Mouse (Mus musculus) kidney, adult 11 months (tissue): ENCODE measurements at regions not wholly inside any gene's neighbourhood (a gene's known extent, or its start where the extent isn't known, plus 50 kb on each side); places are given as distances from the start of the nearest gene placed in this dataset.
A peak's percentile ranks its signal among the peaks of the same experiment; 100 is the strongest.

Experiments used
- DNase-seq: peaks from one replicate; pipeline ENCODE4 v3.0.0; 2022

DNA sequence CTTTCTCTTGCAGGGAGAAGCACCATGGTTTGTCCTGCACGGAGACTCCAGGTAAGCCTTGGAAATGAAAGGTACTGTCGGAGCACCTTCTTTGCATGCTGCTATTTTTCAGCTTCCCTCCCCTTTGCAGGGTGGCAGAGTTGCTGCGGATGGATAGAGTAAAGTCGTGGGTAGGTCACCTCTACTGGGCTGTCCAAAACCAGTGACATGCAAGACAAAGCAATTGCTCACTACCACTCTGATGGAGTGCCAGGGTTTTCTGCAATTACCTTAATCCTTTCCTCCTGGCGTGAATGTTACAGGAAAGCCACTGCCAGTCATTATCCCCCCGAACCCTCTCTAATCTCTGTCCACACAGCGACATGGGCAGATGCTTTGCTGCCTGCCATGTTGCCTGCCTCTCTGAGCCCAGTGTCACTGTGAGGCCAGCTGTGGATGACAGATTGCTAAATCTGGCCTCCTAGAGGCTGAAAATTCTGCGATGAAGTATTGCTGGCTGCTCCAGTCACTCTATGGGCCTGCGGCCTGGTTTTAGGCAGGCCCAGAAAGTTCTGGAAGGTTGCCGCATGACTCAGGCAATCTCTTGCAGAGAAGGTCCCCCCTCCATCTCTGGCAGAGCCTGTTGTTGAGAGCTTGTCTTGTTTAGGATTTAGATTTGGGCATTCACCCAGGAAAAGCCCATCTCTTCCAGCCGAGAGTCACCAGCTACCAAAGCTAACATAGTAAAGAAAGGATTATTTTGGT, 54.1 kb upstream of the Sod3 start:
- DNase-seq, result no peak

DNA sequence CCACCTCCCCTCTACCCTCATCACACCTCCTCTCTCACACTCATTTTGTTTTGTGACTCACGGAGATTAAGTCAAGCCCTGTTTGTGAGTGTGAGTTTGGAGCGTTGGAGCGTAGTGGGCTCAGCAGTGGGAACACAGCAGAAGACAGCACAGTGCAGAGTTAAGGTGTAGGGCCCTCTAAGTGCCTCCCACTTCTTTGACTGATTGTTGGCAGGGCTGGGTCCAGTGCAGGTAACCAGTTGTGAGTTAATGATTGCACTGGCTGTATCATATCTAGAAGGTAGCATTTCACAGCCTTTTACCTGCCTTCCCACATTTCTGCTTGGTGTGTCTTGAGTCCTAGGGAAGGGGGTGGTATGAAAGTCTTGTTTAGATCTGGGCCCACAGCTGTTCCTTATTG, 67.3 kb upstream of the Sod3 start:
- no peak for DNase-seq

DNA sequence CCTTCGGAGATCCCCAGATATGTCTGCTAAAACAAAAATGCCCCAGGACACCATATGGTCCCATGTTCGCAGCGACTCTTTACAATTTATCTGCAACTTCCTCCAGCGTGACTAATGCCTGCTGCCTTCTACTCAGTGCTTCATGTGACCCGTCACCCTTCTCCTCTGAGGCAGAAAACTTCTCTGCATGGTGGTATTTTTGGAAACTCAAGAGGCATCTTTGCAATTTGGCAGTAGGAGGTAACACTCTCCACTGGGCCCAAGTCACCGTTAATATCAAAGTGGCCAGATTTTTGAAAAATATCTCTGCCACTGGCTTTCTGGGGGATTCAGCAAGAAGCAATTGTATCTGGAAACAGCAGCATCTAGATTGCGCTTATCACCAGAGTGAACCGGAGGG, 69.1 kb upstream of the Sod3 start:
- DNase-seq, result no peak

DNA sequence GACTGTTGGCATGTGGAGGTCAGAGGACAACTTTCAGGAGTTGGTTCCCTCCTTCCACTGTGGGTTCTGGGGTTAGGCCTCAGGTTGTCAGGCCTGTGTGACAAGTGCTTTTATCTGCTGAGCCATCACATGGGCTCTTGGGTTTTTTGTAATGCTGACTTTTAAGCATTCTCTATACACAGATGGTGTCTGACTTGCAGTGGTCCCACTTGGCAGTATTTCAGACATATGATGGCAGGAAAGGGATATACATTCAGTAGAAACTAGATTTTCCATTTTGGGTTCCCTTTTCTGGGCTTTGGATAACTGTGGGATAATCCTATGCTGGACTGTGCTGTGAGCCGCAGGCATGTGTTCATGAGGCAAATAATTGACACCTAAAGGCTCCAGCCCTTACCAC, 75.3 kb upstream of the Sod3 start:
- DNase-seq, result no peak

DNA sequence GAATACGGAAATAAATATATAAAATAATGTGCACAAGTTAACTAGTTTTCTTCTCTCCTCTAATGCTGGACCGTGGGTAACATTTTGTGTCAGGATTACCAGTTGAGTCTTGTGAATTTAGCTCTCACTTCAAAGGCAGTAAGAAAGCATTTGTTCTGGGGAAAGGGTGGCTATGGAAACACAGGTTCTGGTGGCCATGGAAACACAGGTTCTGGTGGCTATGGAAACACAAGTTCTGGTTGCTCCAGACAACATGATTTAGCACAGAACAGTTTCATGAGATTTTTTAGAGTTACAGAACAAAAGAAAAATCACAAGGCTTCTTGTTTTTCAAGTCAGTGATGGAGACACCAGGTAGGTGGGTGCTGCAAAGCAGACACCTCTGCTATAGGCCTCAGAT, 82.7 kb upstream of the Sod3 start:
- DNase-seq, result no peak

DNA sequence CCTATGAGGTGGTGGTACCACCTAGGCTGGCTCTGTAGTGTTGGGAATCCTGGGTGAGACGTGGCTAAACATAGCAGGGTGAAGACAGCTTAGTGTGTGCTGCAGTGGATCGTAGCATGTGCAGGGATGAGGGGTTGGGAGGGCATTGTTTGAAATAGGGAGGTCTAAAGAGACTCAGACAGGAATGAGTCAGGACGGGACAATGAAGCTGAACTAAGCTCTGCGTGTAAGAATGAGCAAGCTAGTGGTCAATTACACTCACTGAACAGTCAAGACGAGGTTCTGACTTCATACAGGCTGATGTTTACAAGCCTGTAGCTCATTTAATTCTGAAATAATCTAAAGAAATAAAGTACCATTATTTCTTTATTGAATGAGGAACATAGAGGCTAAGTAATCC, 85.5 kb upstream of the Sod3 start:
- DNase-seq, result no peak

DNA sequence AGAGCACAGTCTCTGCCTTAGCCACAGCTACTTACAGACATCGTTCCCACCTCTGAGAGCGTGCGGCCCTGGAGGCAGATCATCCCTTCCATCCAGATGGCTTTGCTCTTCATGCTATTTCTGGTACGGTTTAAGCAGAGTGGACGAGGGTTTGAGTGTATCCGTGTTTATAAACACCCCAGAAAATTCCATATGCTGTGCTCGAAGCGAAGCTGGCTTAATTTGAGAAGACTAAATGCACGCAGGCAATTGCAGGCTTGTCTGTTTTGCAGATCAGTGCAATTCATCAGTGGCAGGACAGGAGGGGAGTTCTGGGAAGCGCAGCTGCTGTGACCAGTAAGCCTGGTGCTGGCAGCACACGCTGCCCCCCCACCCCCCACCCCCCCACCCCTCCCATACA, 72.9 kb upstream of the Dhx15 start:
- DNase-seq, result no peak

DNA sequence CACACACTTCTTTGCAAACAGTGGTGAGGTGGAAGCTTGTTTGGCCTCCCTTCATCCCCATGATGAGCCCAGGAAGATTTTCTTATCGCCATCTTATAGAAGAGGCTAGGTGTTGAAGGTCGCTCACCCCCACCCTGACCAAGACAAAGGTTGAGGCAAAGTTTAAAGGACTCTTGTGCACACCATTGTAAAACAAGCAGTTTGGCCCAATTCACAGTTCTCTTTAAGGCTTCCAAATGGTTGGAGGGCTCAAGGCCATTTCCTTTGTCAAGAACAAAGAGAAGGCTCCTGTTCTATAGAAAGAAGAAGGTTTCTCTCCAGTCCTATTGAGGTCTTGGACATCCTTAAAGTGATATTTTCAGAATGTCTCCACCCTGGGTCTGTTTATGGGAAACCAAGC, 67.8 kb upstream of the Dhx15 start:
- no peak for DNase-seq

DNA sequence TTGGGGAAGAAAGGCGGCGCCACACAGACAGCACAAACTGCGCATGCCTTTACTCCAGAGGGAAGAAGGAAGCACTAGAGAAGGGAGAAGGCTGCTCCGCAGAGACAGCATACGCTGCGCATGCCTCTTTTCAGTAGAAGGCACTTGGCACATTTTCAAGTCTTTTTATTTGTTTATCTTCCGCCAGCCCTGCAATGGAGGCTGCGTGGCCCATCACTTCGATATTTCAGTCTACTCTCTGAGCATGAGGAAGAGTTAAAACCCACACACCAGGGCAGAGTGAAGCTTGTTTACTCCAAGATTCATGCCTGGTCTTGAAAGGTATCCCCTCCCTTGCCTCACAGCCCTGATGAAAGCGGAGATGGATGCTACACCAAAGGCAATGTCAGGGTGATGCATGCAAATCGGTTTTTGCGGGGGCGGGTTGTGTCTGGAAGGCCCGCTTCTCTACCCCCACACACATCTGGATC, 64.3 kb upstream of the Dhx15 start:
- DNase-seq, result peak; percentile 15

DNA sequence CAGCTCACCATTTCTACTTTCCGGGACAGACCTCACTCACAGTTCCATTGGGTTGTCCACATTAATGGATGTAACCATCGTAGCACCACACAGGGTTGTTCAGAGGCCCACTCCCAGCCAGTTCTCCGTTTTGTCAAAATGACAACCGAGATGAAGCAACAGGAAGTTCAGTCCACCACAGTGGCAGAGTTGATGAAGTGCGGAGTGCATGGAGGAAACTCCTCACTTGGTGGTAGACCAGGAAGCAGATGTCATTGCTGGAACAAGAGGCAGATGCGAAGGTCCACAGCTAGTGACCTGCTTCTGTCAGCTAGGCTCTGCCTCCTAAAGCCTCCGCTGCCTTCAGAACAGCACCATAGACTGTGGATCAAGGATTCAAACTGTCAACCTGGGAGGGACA, 59.5 kb upstream of the Dhx15 start:
- no peak for DNase-seq

DNA sequence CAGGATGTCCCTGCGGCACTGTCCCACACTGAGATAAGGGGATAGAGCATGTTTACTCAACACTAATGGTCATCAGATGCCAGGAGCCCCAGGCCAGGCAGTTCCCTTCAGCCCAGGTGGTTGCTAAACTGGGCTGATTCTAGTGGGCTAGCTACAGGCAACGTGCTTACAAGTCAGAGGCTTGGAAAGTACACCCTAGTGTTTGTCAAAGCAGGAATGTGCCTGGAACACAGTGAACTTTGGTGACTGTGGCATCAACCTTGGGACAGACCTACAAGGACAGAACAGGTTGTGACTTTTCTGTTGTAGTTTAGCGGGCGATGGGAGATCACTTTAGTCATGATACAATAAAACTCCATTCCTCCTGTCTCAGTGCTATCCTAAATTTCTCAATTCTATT, 53.6 kb upstream of the Dhx15 start:
- DNase-seq, result no peak

DNA sequence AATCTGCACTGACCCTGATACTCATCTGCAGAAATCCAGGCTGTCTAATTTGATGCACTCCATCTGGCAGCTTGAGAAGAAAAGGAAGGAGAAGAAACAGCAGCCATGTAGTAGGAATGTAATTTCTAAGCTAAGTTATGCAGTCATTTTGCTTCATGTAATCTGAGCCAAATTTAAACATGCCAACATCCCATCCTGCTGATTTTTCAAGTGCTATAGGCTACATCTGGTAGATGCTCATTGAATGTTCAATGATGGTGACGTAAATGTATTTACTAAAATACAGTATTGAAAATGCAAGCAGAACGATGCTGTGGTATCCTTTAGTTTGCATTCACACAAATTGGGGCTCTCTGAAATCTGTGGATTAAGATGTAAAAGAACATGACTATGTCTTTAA, 52.1 kb upstream of the Dhx15 start:
- DNase-seq, result no peak

DNA sequence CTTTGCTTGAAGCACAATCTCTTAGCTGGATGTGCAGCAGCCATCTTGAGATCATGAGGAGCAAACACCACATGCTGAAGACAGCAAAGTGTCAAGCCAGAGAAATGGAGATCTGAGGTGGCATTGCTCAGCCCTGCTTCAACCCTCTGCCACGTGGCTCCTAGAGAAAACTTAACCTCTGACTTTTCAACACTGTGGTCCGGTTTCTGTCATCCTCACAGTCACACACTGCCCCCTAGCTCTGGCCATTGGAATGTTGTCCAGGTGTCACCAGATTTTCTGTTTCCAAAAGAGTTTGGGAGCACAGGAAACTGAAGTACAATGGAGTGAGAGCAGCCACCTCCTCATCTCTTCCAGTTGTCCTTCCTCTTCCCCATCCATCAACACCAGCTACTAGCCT, 50.2 kb upstream of the Dhx15 start:
- peak; percentile 30 for DNase-seq
